In genomic region chr5:140662741-140663592, GRCm38 (mm10) we compare ENCODE assay signal across 8 mouse cellular contexts. TPM values are rescaled to one million over a fixed set of nuclear protein-coding genes. Genes with fewer than 3 reads are reported as not detected.
DNase-seq lines count a peak whose midpoint lies in the region; ATAC-seq and TF ChIP-seq lines count a peak whose summit lies in the region.

No protein-coding gene starts in this region.

- H3K9ac ChIP-seq in MEL (ENCODE audit: control insufficient read depth, low read depth, low read length, poor library complexity, severe bottlenecking), result peak overlapping the region; percentile 43
- peak overlapping the region; percentile 11; the same call in 1 of the 2 replicates for H3K9ac ChIP-seq in intestine, postnatal 0 days (ENCODE audit: low read depth, low read length)

- no peak for TF ChIP-seq EP300 in MEL (IDR thresholded peaks at IDR 0.05; ENCODE audit: low read depth in 1 of 2, low read length in 2 of 2)

- TF ChIP-seq RAD21 in MEL (IDR thresholded peaks at IDR 0.05; ENCODE audit: low read depth, low read length), result no peak

- H3K9me3 ChIP-seq in MEL (replicated peaks; ENCODE audit: insufficient read depth, low read length), result no peaks in the 10 kb centered on the region
- no peaks in the 10 kb centered on the region for H3K9me3 ChIP-seq in intestine, postnatal 0 days (ENCODE audit: control insufficient read depth)

- peaks cover 0 to 30% of the 10 kb centered on the region in 2 experiments; a peak in 3 of 4 replicates for H3K4me1 ChIP-seq in MEL (ENCODE audit: control insufficient read depth in 1 of 2, insufficient read depth in 2 of 2, low read length in 2 of 2)
- H3K4me1 ChIP-seq in intestine, postnatal 0 days (replicated peaks; ENCODE audit: control insufficient read depth, insufficient read depth, low read length), result peaks cover 17% of the 10 kb centered on the region; the same call in 1 of the 2 replicates

- peak overlapping the region; percentile 27; the same call in 1 of the 2 replicates for H3K27ac ChIP-seq in MEL (ENCODE audit: control insufficient read depth, low read depth, low read length)
- H3K27ac ChIP-seq in intestine, postnatal 0 days (ENCODE audit: low read depth, low read length), result no peak overlapping the region

- H3K4me3 ChIP-seq in MEL (ENCODE audit: control insufficient read depth in 1 of 2, insufficient read depth in 1 of 2, low read depth in 2 of 2, low read length in 2 of 2), result peak overlapping the region; percentile 44 to 50
- H3K4me3 ChIP-seq in intestine, postnatal 0 days (ENCODE audit: low read depth, low read length), result no peak overlapping the region

- no peak for TF ChIP-seq POLR2A in MEL (IDR thresholded peaks at IDR 0.05; ENCODE audit: control insufficient read depth in 1 of 2, insufficient read depth in 1 of 2, low read depth in 1 of 2, low read length in 2 of 2, poor library complexity in 1 of 2)

- no peak for TF ChIP-seq CTCF in MEL (IDR thresholded peaks at IDR 0.05 in 2 of 3, conservative IDR thresholded peaks at IDR 0.05 in 1 of 3; ENCODE audit: control insufficient read depth in 1 of 3, insufficient read depth in 1 of 3, low read depth in 2 of 3, low read length in 3 of 3, poor library complexity in 1 of 3, severe bottlenecking in 1 of 3)
- no peak for TF ChIP-seq CTCF in intestine, postnatal 0 days (IDR thresholded peaks at IDR 0.05; ENCODE audit: low read depth)

- H3K27me3 ChIP-seq in MEL (ENCODE audit: control insufficient read depth in 1 of 2, insufficient read depth in 2 of 2, low read length in 2 of 2), result no peaks in the 10 kb centered on the region
- no peaks in the 10 kb centered on the region for H3K27me3 ChIP-seq in intestine, postnatal 0 days (replicated peaks; ENCODE audit: control insufficient read depth, insufficient read depth, low read length)

- 0 out of 2 replicates have a peak, but pooled peaks have one; percentile 1 for ATAC-seq in intestine, postnatal 0 days

- H3K79me2 ChIP-seq in MEL (ENCODE audit: control insufficient read depth, insufficient read depth, low read length, poor library complexity), result no peaks in the 10 kb centered on the region

- peak overlapping the region; percentile 9; the same call in 1 of the 2 replicates for H3K4me2 ChIP-seq in intestine, postnatal 0 days (replicated peaks; ENCODE audit: low read depth)

- peaks cover 0 to 14% of the 10 kb centered on the region in 2 experiments; a peak in 2 of 4 replicates for H3K36me3 ChIP-seq in MEL (ENCODE audit: control insufficient read depth in 1 of 2, insufficient read depth in 2 of 2, low read length in 2 of 2)
- no peaks in the 10 kb centered on the region for H3K36me3 ChIP-seq in intestine, postnatal 0 days (ENCODE audit: control insufficient read depth, insufficient read depth)

- 43% methylated on average over 17 of the region's 17 CpGs for WGBS in intestine, postnatal 0 days

- peak; percentile 59 for DNase-seq in layer of hippocampus, adult 9-11 months
- DNase-seq in layer of hippocampus, adult 11-12 months (ENCODE audit: low spot score), result no peak
- DNase-seq in A20 (ENCODE audit: low read depth, low spot score) (peak; percentile 29), MEL (ENCODE audit: low read depth, low spot score) (peak; percentile 68)
- no peak for DNase-seq in embryo, embryonic 10.5 days (ENCODE audit: low spot score)
- no peak for DNase-seq in left cerebral cortex, adult 8-10 months (ENCODE audit: low spot score in 2 of 2)
- DNase-seq in kidney, postnatal 10 days, result no peak

TF ChIP-seq in MEL, 35 proteins besides CTCF, POLR2A, EP300 and RAD21:
- TF ChIP-seq BHLHE40 (IDR thresholded peaks at IDR 0.05; ENCODE audit: borderline replicate concordance, low read depth, low read length), result no peak
- TF ChIP-seq CHD1 (IDR thresholded peaks at IDR 0.05; ENCODE audit: low read depth, low read length), result no peak
- peak; percentile 29; the same call in 1 of the 2 replicates for TF ChIP-seq MXI1 (IDR thresholded peaks at IDR 0.05; ENCODE audit: low read depth, low read length)
- TF ChIP-seq SIN3A (IDR thresholded peaks at IDR 0.05; ENCODE audit: low read length), result 0 out of 2 replicates have a peak, but pooled peaks have one; percentile 45
- no peak for TF ChIP-seq ZC3H11A (IDR thresholded peaks at IDR 0.05; ENCODE audit: low read depth, low read length)
- TF ChIP-seq USF2 (IDR thresholded peaks at IDR 0.05; ENCODE audit: borderline replicate concordance in 1 of 2, insufficient read depth in 1 of 2, low read depth in 1 of 2, low read length in 2 of 2), result no peak
- no peak for TF ChIP-seq E2F4 (IDR thresholded peaks at IDR 0.05; ENCODE audit: borderline replicate concordance, low read depth, low read length)
- no peak for TF ChIP-seq RCOR1 (IDR thresholded peaks at IDR 0.05; ENCODE audit: low read depth, low read length)
- no peak for TF ChIP-seq MYB (IDR thresholded peaks at IDR 0.05; ENCODE audit: low read depth, low read length)
- no peak for TF ChIP-seq ZMIZ1 (IDR thresholded peaks at IDR 0.05; ENCODE audit: low read depth, low read length)
- no peak for TF ChIP-seq GATA1 (IDR thresholded peaks at IDR 0.05; ENCODE audit: low read depth, low read length)
- TF ChIP-seq UBTF (IDR thresholded peaks at IDR 0.05; ENCODE audit: borderline replicate concordance, insufficient read depth, low read depth, low read length), result no peak
- TF ChIP-seq MAFK (IDR thresholded peaks at IDR 0.05; ENCODE audit: borderline replicate concordance, low read depth, low read length), result no peak
- peak; percentile 31; the same call in 1 of the 2 replicates for TF ChIP-seq MAZ (IDR thresholded peaks at IDR 0.05; ENCODE audit: low read depth, low read length)
- no peak for TF ChIP-seq ETS1 (IDR thresholded peaks at IDR 0.05; ENCODE audit: low read depth, low read length)

RNA-seq across cellular contexts. Expression of gene Ttyh3, which starts 14.1 kb away (rescaled TPM):
- total RNA-seq in MEL (2012; rRNA removed), result 4.6 and 5.9 TPM in 2 replicates
- polyA plus RNA-seq in MEL (2012; ENCODE audit: insufficient read depth in 1 of 2, insufficient read length in 2 of 2, low read depth in 1 of 2, low replicate concordance in 2 of 2, missing spikeins in 1 of 2), result 10 to 100 TPM in 1 of 2 experiments, not detected in 1; 35.7 TPM
- 21.4 and 23.6 TPM in 2 replicates for polyA plus RNA-seq in intestine, postnatal 0 days (2015; fragmentation: Nextera tagmentation; extraction: Ambion mirVana)
- total RNA-seq in left cerebral cortex, adult 8-10 months (2022), result 100 to 1,000 TPM; 173 to 201 (median 187) TPM

RNA-seq across cellular contexts. Expression of gene Iqce, which starts 39.2 kb away (rescaled TPM):
- 6.4 and 7.3 TPM in 2 replicates for total RNA-seq in MEL (2012; rRNA removed)
- 10 to 100 TPM in 1 of 2 experiments, not detected in 1; 21.2 TPM for polyA plus RNA-seq in MEL (2012; ENCODE audit: insufficient read depth in 1 of 2, insufficient read length in 2 of 2, low read depth in 1 of 2, low replicate concordance in 2 of 2, missing spikeins in 1 of 2)
- 5.7 and 7.0 TPM in 2 replicates for polyA plus RNA-seq in intestine, postnatal 0 days (2015; fragmentation: Nextera tagmentation; extraction: Ambion mirVana)
- 10 to 100 TPM; 45.8 to 52.8 (median 51.2) TPM for total RNA-seq in left cerebral cortex, adult 8-10 months (2022)

RNA-seq across cellular contexts. Expression of gene Brat1, which starts 41.8 kb away (rescaled TPM):
- total RNA-seq in MEL (2012; rRNA removed), result 11.6 and 13.7 TPM in 2 replicates
- 10 to 100 TPM in 1 of 2 experiments, not detected in 1; 14.2 TPM for polyA plus RNA-seq in MEL (2012; ENCODE audit: insufficient read depth in 1 of 2, insufficient read length in 2 of 2, low read depth in 1 of 2, low replicate concordance in 2 of 2, missing spikeins in 1 of 2)
- polyA plus RNA-seq in intestine, postnatal 0 days (2015; fragmentation: Nextera tagmentation; extraction: Ambion mirVana), result 7.5 and 8.0 TPM in 2 replicates
- total RNA-seq in left cerebral cortex, adult 8-10 months (2022), result 10 to 100 TPM; 20.0 to 21.1 (median 21.0) TPM

RNA-seq across cellular contexts. Expression of gene Lfng, which starts 55.8 kb away (rescaled TPM):
- total RNA-seq in MEL (2012; rRNA removed), result 8.6 and 14.1 TPM in 2 replicates
- 10 to 100 TPM in 1 of 2 experiments, not detected in 1; 11.2 TPM for polyA plus RNA-seq in MEL (2012; ENCODE audit: insufficient read depth in 1 of 2, insufficient read length in 2 of 2, low read depth in 1 of 2, low replicate concordance in 2 of 2, missing spikeins in 1 of 2)
- polyA plus RNA-seq in intestine, postnatal 0 days (2015; fragmentation: Nextera tagmentation; extraction: Ambion mirVana), result 7.1 and 7.3 TPM in 2 replicates
- 10 to 100 TPM; 19.9 to 24.1 (median 22.3) TPM for total RNA-seq in left cerebral cortex, adult 8-10 months (2022)

Comparison
In these comparisons a context has a peak if more than half of its experiments do, and no peak if none do; other contexts are left out.
1. DNase-seq: peak in layer of hippocampus, adult 9-11 months (single experiment), A20 (single experiment) and MEL (single experiment); none in layer of hippocampus, adult 11-12 months (single experiment), embryo, embryonic 10.5 days (single experiment), left cerebral cortex, adult 8-10 months (0 of 2) and kidney, postnatal 10 days (single experiment).
2. RNA of gene Ttyh3, which starts 14.1 kb away (total RNA-seq): 173 to 201 TPM in left cerebral cortex, adult 8-10 months; 4.6 to 5.9 TPM in MEL; every median in the first group is over 10 times any median in the second.